ENCODE assay signal across 8 mouse cellular contexts in genomic region chr6:30739177-30739747, GRCm38 (mm10). TPM values are rescaled to one million over a fixed set of nuclear protein-coding genes. Genes with fewer than 3 reads are reported as not detected.
DNase-seq lines count a peak whose midpoint lies in the region; ATAC-seq and TF ChIP-seq lines count a peak whose summit lies in the region.

No protein-coding gene starts in this region.

- H3K27ac ChIP-seq in MEL (ENCODE audit: control insufficient read depth, low read depth, low read length): no peak overlapping the region
- no peak overlapping the region for H3K27ac ChIP-seq in embryonic fibroblast, embryonic 13.5 days (ENCODE audit: insufficient read depth, low read length)
- H3K27ac ChIP-seq in hindbrain, postnatal 0 days: peak overlapping the region; percentile 84; the same call in 1 of the 2 replicates
- peak overlapping the region; percentile 5; the same call in 1 of the 2 replicates for H3K27ac ChIP-seq in lung, embryonic 16.5 days (ENCODE audit: low read length)
- H3K27ac ChIP-seq in stomach, postnatal 0 days (replicated peaks): no peak overlapping the region

- no peaks in the 10 kb centered on the region for H3K79me2 ChIP-seq in MEL (ENCODE audit: control insufficient read depth, insufficient read depth, low read length, poor library complexity)

- no peak for TF ChIP-seq POLR2A in MEL (IDR thresholded peaks at IDR 0.05; ENCODE audit: control insufficient read depth in 1 of 2, insufficient read depth in 1 of 2, low read depth in 1 of 2, low read length in 2 of 2, poor library complexity in 1 of 2)
- TF ChIP-seq POLR2A in embryonic fibroblast, embryonic 13.5 days (IDR thresholded peaks at IDR 0.05; ENCODE audit: low read depth, low read length): no peak

- no peaks in the 10 kb centered on the region for H3K9me3 ChIP-seq in MEL (replicated peaks; ENCODE audit: insufficient read depth, low read length)
- H3K9me3 ChIP-seq in hindbrain, postnatal 0 days (ENCODE audit: low read length): 0 out of 2 replicates have a peak, but pooled peaks cover 4% of the 10 kb centered on the region
- H3K9me3 ChIP-seq in lung, embryonic 16.5 days (ENCODE audit: control insufficient read depth, low read length): peaks cover 45% of the 10 kb centered on the region
- 0 out of 2 replicates have a peak, but pooled peaks cover 11% of the 10 kb centered on the region for H3K9me3 ChIP-seq in stomach, postnatal 0 days (ENCODE audit: control insufficient read depth, low read length)

- ATAC-seq in cerebellum, adult (ENCODE audit: insufficient number of reproducible peaks, low FRiP score, low TSS enrichment): no peak
- ATAC-seq in hindbrain, postnatal 0 days: no peak
- ATAC-seq in lung, embryonic 16.5 days (ENCODE audit: low read depth): no peak
- no peak for ATAC-seq in stomach, postnatal 0 days (ENCODE audit: low FRiP score, low TSS enrichment)

- H3K27me3 ChIP-seq in MEL (ENCODE audit: control insufficient read depth in 1 of 2, insufficient read depth in 2 of 2, low read length in 2 of 2): no peaks in the 10 kb centered on the region
- H3K27me3 ChIP-seq in hindbrain, postnatal 0 days (ENCODE audit: insufficient read depth, low read length): no peaks in the 10 kb centered on the region
- no peaks in the 10 kb centered on the region for H3K27me3 ChIP-seq in lung, embryonic 16.5 days (ENCODE audit: control insufficient read depth, insufficient read depth, low read depth, low read length)
- no peaks in the 10 kb centered on the region for H3K27me3 ChIP-seq in stomach, postnatal 0 days (ENCODE audit: control insufficient read depth, insufficient read depth, low read length)

- TF ChIP-seq EP300 in MEL (IDR thresholded peaks at IDR 0.05; ENCODE audit: low read depth in 1 of 2, low read length in 2 of 2): no peak
- TF ChIP-seq EP300 in stomach, postnatal 0 days (optimal IDR thresholded peaks at IDR 0.05): no peak

- H3K4me1 ChIP-seq in MEL (ENCODE audit: control insufficient read depth in 1 of 2, insufficient read depth in 2 of 2, low read length in 2 of 2): no peaks in the 10 kb centered on the region; a peak in 1 of 4 replicates
- H3K4me1 ChIP-seq in embryonic fibroblast, embryonic 13.5 days (ENCODE audit: control insufficient read depth, insufficient read depth, low read length): no peaks in the 10 kb centered on the region
- no peaks in the 10 kb centered on the region for H3K4me1 ChIP-seq in hindbrain, postnatal 0 days (ENCODE audit: insufficient read depth, low read length)
- no peaks in the 10 kb centered on the region for H3K4me1 ChIP-seq in lung, embryonic 16.5 days (replicated peaks; ENCODE audit: control insufficient read depth, insufficient read depth, low read length)
- H3K4me1 ChIP-seq in stomach, postnatal 0 days (replicated peaks; ENCODE audit: control insufficient read depth, insufficient read depth): no peaks in the 10 kb centered on the region

- peak; percentile 20 for DNase-seq in cerebellum, adult 11 months
- peak; percentile 44 for DNase-seq in MEL (ENCODE audit: low read depth, low spot score)
- DNase-seq in hindbrain, postnatal 0 days (ENCODE audit: low spot score): peak; percentile 57
- DNase-seq in stomach, postnatal 0 days (ENCODE audit: low spot score): peak; percentile 37
- no peak for DNase-seq in urinary bladder, postnatal 14 days (ENCODE audit: low spot score)

- WGBS in hindbrain, postnatal 0 days: 66% methylated on average over 10 of the region's 10 CpGs
- WGBS in lung, embryonic 16.5 days: 49% methylated on average over 10 of the region's 10 CpGs
- WGBS in stomach, postnatal 0 days: 52% methylated on average over 10 of the region's 10 CpGs

- H3K36me3 ChIP-seq in MEL (ENCODE audit: control insufficient read depth in 1 of 2, insufficient read depth in 2 of 2, low read length in 2 of 2): peaks cover 0 to 2% of the 10 kb centered on the region in 2 experiments; a peak in 1 of 4 replicates
- peaks cover 17% of the 10 kb centered on the region; the same call in 1 of the 2 replicates for H3K36me3 ChIP-seq in hindbrain, postnatal 0 days (ENCODE audit: insufficient read depth, low read length)
- H3K36me3 ChIP-seq in lung, embryonic 16.5 days (ENCODE audit: control insufficient read depth, insufficient read depth, low read length): peaks cover 18% of the 10 kb centered on the region
- peaks cover 11% of the 10 kb centered on the region; the same call in 1 of the 2 replicates for H3K36me3 ChIP-seq in stomach, postnatal 0 days (ENCODE audit: control insufficient read depth, insufficient read depth, low read length)

- peak overlapping the region; percentile 64 for H3K4me2 ChIP-seq in hindbrain, postnatal 0 days (ENCODE audit: low read depth, low read length)
- peak overlapping the region; percentile 58 for H3K4me2 ChIP-seq in lung, embryonic 16.5 days (ENCODE audit: low read depth, low read length)
- peak overlapping the region; percentile 53 for H3K4me2 ChIP-seq in stomach, postnatal 0 days (replicated peaks; ENCODE audit: low read depth)

- H3K4me3 ChIP-seq in MEL (ENCODE audit: control insufficient read depth in 1 of 2, insufficient read depth in 1 of 2, low read depth in 2 of 2, low read length in 2 of 2): no peak overlapping the region
- H3K4me3 ChIP-seq in embryonic fibroblast, embryonic 13.5 days (ENCODE audit: insufficient read depth, low read length): peak overlapping the region; percentile 37
- peak overlapping the region; percentile 55 for H3K4me3 ChIP-seq in hindbrain, postnatal 0 days (ENCODE audit: low read length)
- H3K4me3 ChIP-seq in lung, embryonic 16.5 days (ENCODE audit: low read length): peak overlapping the region; percentile 57
- H3K4me3 ChIP-seq in stomach, postnatal 0 days (ENCODE audit: low read depth, low read length): peak overlapping the region; percentile 52

- no peak for TF ChIP-seq CTCF in MEL (IDR thresholded peaks at IDR 0.05 in 2 of 3, conservative IDR thresholded peaks at IDR 0.05 in 1 of 3; ENCODE audit: control insufficient read depth in 1 of 3, insufficient read depth in 1 of 3, low read depth in 2 of 3, low read length in 3 of 3, poor library complexity in 1 of 3, severe bottlenecking in 1 of 3)
- TF ChIP-seq CTCF in embryonic fibroblast, embryonic 13.5 days (IDR thresholded peaks at IDR 0.05; ENCODE audit: borderline replicate concordance, insufficient read depth, low read length): no peak
- TF ChIP-seq CTCF in hindbrain, postnatal 0 days (IDR thresholded peaks at IDR 0.05; ENCODE audit: low read depth): no peak
- no peak for TF ChIP-seq CTCF in stomach, postnatal 0 days (IDR thresholded peaks at IDR 0.05; ENCODE audit: low read depth)

- H3K9ac ChIP-seq in MEL (ENCODE audit: control insufficient read depth, low read depth, low read length, poor library complexity, severe bottlenecking): no peak overlapping the region
- H3K9ac ChIP-seq in hindbrain, postnatal 0 days (replicated peaks; ENCODE audit: low read length): peak overlapping the region; percentile 72
- peak overlapping the region; percentile 61 for H3K9ac ChIP-seq in lung, embryonic 16.5 days (ENCODE audit: low read length)
- H3K9ac ChIP-seq in stomach, postnatal 0 days (ENCODE audit: low read length): no peak overlapping the region

- TF ChIP-seq RAD21 in MEL (IDR thresholded peaks at IDR 0.05; ENCODE audit: low read depth, low read length): no peak

TF ChIP-seq in MEL, 35 proteins besides CTCF, POLR2A, EP300 and RAD21:
- no peak for TF ChIP-seq ZKSCAN1 (IDR thresholded peaks at IDR 0.05; ENCODE audit: low read depth, low read length)
- no peak for TF ChIP-seq SMC3 (IDR thresholded peaks at IDR 0.05; ENCODE audit: low read depth, low read length)
- no peak for TF ChIP-seq ETS1 (IDR thresholded peaks at IDR 0.05; ENCODE audit: low read depth, low read length)
- TF ChIP-seq NELFE (IDR thresholded peaks at IDR 0.05; ENCODE audit: low read depth, low read length): no peak
- TF ChIP-seq JUND (IDR thresholded peaks at IDR 0.05; ENCODE audit: low read depth, low read length): no peak
- TF ChIP-seq MYB (IDR thresholded peaks at IDR 0.05; ENCODE audit: low read depth, low read length): no peak
- no peak for TF ChIP-seq HCFC1 (IDR thresholded peaks at IDR 0.05; ENCODE audit: low read depth, low read length)
- no peak for TF ChIP-seq GATA1 (IDR thresholded peaks at IDR 0.05; ENCODE audit: low read depth, low read length)
- no peak for TF ChIP-seq CHD2 (IDR thresholded peaks at IDR 0.05; ENCODE audit: low read length)
- no peak for TF ChIP-seq MAZ (IDR thresholded peaks at IDR 0.05; ENCODE audit: low read depth, low read length)
- TF ChIP-seq POLR2AphosphoS2 (IDR thresholded peaks at IDR 0.05; ENCODE audit: low read length): no peak
- no peak for TF ChIP-seq GABPA (IDR thresholded peaks at IDR 0.05; ENCODE audit: low read depth, low read length)
- no peak for TF ChIP-seq BHLHE40 (IDR thresholded peaks at IDR 0.05; ENCODE audit: borderline replicate concordance, low read depth, low read length)
- TF ChIP-seq SIN3A (IDR thresholded peaks at IDR 0.05; ENCODE audit: low read length): no peak
- TF ChIP-seq ZNF384 (IDR thresholded peaks at IDR 0.05; ENCODE audit: low read depth, low read length): no peak
- no peak for TF ChIP-seq USF1 (IDR thresholded peaks at IDR 0.05; ENCODE audit: low read depth, low read length)
- no peak for TF ChIP-seq MAX (IDR thresholded peaks at IDR 0.05; ENCODE audit: low read length)

RNA-seq across cellular contexts. Expression of gene Mest, which starts 15.9 kb away (rescaled TPM):
- total RNA-seq in MEL (2012; rRNA removed): 0.10 and 0.12 TPM in 2 replicates
- under 1 TPM in 1 of 2 experiments, not detected in 1; 0.31 TPM for polyA plus RNA-seq in MEL (2012; ENCODE audit: insufficient read depth in 1 of 2, insufficient read length in 2 of 2, low read depth in 1 of 2, low replicate concordance in 2 of 2, missing spikeins in 1 of 2)
- 44.3 and 540 TPM in 2 replicates for polyA plus RNA-seq in embryonic fibroblast, embryonic 13.5 days (2011; ENCODE audit: insufficient read length, low read depth, missing spikeins)
- 237 and 326 TPM in 2 replicates for total RNA-seq in hindbrain, postnatal 0 days (2014; rRNA removed)
- 152 and 154 TPM in 2 replicates for polyA plus RNA-seq in hindbrain, postnatal 0 days (2015; fragmentation: Nextera tagmentation; extraction: Ambion mirVana)
- 1,483 and 1,593 TPM in 2 replicates for polyA plus RNA-seq in lung, embryonic 16.5 days (2015; fragmentation: Nextera tagmentation; extraction: Ambion mirVana)
- polyA plus RNA-seq in stomach, postnatal 0 days (2015; fragmentation: Nextera tagmentation; extraction: Ambion mirVana): 156 and 168 TPM in 2 replicates

RNA-seq across cellular contexts. Expression of gene Cep41, which starts 45.7 kb away (rescaled TPM):
- 9.2 and 9.8 TPM in 2 replicates for total RNA-seq in MEL (2012; rRNA removed)
- 10 to 100 TPM in 1 of 2 experiments, not detected in 1; 12.0 TPM for polyA plus RNA-seq in MEL (2012; ENCODE audit: insufficient read depth in 1 of 2, insufficient read length in 2 of 2, low read depth in 1 of 2, low replicate concordance in 2 of 2, missing spikeins in 1 of 2)
- 8.7 and 14.9 TPM in 2 replicates for polyA plus RNA-seq in embryonic fibroblast, embryonic 13.5 days (2011; ENCODE audit: insufficient read length, low read depth, missing spikeins)
- 6.1 and 9.8 TPM in 2 replicates for total RNA-seq in hindbrain, postnatal 0 days (2014; rRNA removed)
- polyA plus RNA-seq in hindbrain, postnatal 0 days (2015; fragmentation: Nextera tagmentation; extraction: Ambion mirVana): 8.2 TPM in 2 replicates
- 15.6 and 16.0 TPM in 2 replicates for polyA plus RNA-seq in lung, embryonic 16.5 days (2015; fragmentation: Nextera tagmentation; extraction: Ambion mirVana)
- polyA plus RNA-seq in stomach, postnatal 0 days (2015; fragmentation: Nextera tagmentation; extraction: Ambion mirVana): 4.0 and 4.7 TPM in 2 replicates

Comparison
In these comparisons a context has a peak if more than half of its experiments do, and no peak if none do; other contexts are left out.
1. H3K27ac ChIP-seq: peak in hindbrain, postnatal 0 days (single experiment) and lung, embryonic 16.5 days (single experiment); none in MEL (single experiment), embryonic fibroblast, embryonic 13.5 days (single experiment) and stomach, postnatal 0 days (single experiment).
2. H3K4me3 ChIP-seq: peak in embryonic fibroblast, embryonic 13.5 days (single experiment), hindbrain, postnatal 0 days (single experiment), lung, embryonic 16.5 days (single experiment) and stomach, postnatal 0 days (single experiment); none in MEL (0 of 2).
3. H3K9ac ChIP-seq: peak in hindbrain, postnatal 0 days (single experiment) and lung, embryonic 16.5 days (single experiment); none in MEL (single experiment) and stomach, postnatal 0 days (single experiment).
4. RNA of gene Mest, which starts 15.9 kb away (polyA plus RNA-seq): 1,483 to 1,593 TPM in lung, embryonic 16.5 days, 44.3 to 540 TPM in embryonic fibroblast, embryonic 13.5 days, 156 to 168 TPM in stomach, postnatal 0 days and 152 to 154 TPM in hindbrain, postnatal 0 days; 0.31 TPM in MEL; every median in the first group is over 10 times any median in the second.
5. Peak in every context shown above with its lines, with median percentiles within 50 percentile points of each other: H3K4me2 ChIP-seq.